Mouse (Mus musculus) heart, embryonic 14.5 days (tissue): ENCODE data around the gene Gpm6a. TPM values are rescaled to one million over a fixed set of nuclear protein-coding genes. Genes with fewer than 3 reads are reported as not detected.
"Not testable (repeated sequence)": the region's sequence is repeated elsewhere in the genome, so short reads cannot be mapped to it uniquely, and the experiment has no call there.

Experiments
- ATAC-seq: fragments of 200-750 bp; cut with Nextera tagmentation; 2 replicates; pipeline ENCODE4 v1.8.0; 2017; ENCODE audit warnings: low read depth, moderate TSS enrichment; ENCODE audit not compliant: insufficient number of reproducible peaks, insufficient read depth, low FRiP score
- H3K27ac ChIP-seq, 2 experiments: fragments of 200-500 bp in 1 of 2; fragments of 300-500 bp in 1 of 2; sonication (generic) in 1 of 2; replicated peaks in 1 of 2; 2 replicates each; pipeline ENCODE4 v1.5.1; 2012 to 2014; ENCODE audit warnings: low read depth in 2 of 2, low read length in 2 of 2, control low read depth in 1 of 2, mild to moderate bottlenecking in 1 of 2, mixed read lengths in 1 of 2; ENCODE audit not compliant: control insufficient read depth in 1 of 2, insufficient read depth in 1 of 2
- H3K27me3 ChIP-seq: fragments of 300-500 bp; sonication (generic); 2 replicates; pipeline ENCODE4 v1.6.1; 2014; ENCODE audit warnings: mild to moderate bottlenecking, low read length, control low read depth; ENCODE audit not compliant: control insufficient read depth, insufficient read depth
- H3K36me3 ChIP-seq: fragments of 300-500 bp; sonication (generic); 2 replicates; pipeline ENCODE4 v1.6.1; 2014; ENCODE audit warnings: mild to moderate bottlenecking, control low read depth, low read length, mixed read lengths; ENCODE audit not compliant: control insufficient read depth, insufficient read depth
- H3K4me1 ChIP-seq, 2 experiments: fragments of 200-500 bp in 1 of 2; fragments of 300-500 bp in 1 of 2; sonication (generic) in 1 of 2; 2 replicates each; pipeline ENCODE4 v1.6.1; 2012 to 2014; ENCODE audit warnings: low read length in 2 of 2, control low read depth in 1 of 2, mixed read lengths in 1 of 2; ENCODE audit not compliant: control insufficient read depth in 2 of 2, insufficient read depth in 2 of 2
- H3K4me2 ChIP-seq: fragments of 300-500 bp; sonication (generic); 2 replicates; pipeline ENCODE4 v1.6.1; 2014; ENCODE audit warnings: mild to moderate bottlenecking, low read length
- H3K4me3 ChIP-seq, 2 experiments: fragments of 200-500 bp in 1 of 2; fragments of 300-500 bp in 1 of 2; sonication (generic) in 1 of 2; 2 replicates each; pipeline ENCODE4 v1.5.1; 2012 to 2014; ENCODE audit warnings: low read length in 2 of 2, mild to moderate bottlenecking in 2 of 2, control low read depth in 1 of 2, low read depth in 1 of 2, moderate library complexity in 1 of 2; ENCODE audit not compliant: control insufficient read depth in 1 of 2, insufficient read depth in 1 of 2
- H3K9ac ChIP-seq: fragments of 300-500 bp; sonication (generic); 2 replicates; pipeline ENCODE4 v1.6.1; 2014; ENCODE audit warnings: mild to moderate bottlenecking, low read length
- H3K9me3 ChIP-seq: fragments of 300-500 bp; sonication (generic); 2 replicates; pipeline ENCODE4 v1.6.1; 2016; ENCODE audit warnings: low read length, control low read depth; ENCODE audit not compliant: control insufficient read depth
- WGBS: fragments of 180-500 bp; shearing (Covaris S2); extraction: QIAGEN DNeasy Blood & Tissue Kit; methylation state at CpG from one replicate; pipeline ENCODE4 v1.1.7; 2014; 5-methylcytosine and 5-hydroxymethylcytosine counted together
- polyA plus RNA-seq: library from polyadenylated mRNA; unstranded; fragments of >200 nt; fragmentation: Nextera tagmentation; extraction: Ambion mirVana; gene quantifications from 2 replicates; pipeline ENCODE4 v1.2.1, GENCODE M21; 2014

Gene Gpm6a
- polyA plus RNA-seq, 1 experiment from 2014 or later = 24.8 TPM

DNA sequence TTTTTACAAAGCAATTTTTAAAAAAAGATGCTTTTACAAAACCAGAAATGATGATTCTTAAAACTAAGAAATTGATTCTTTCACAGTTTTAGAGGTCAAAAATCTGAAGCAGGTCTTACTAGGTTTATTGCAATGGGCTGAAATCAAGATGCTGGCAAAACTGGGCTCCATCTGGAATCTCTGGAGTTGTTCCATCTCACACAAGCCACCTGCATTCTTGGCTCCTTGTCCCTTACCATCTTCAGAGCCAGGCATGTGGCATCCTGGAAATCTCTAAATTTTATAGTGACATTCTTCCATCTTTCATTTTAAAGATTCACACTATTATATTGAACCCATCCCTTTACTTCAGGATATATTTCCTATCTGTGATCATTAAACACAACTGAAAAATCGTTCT is 88.3 kb downstream of the Gpm6a start:
- ATAC-seq = no peak
- 56% methylated on average over 1 of the region's 1 CpGs for WGBS

GRCm38 (mm10) chr8:55048396-55048795 is 93.8 kb downstream of the Gpm6a start:
- Histone ChIP-seq H3K27me3 (no peaks in the 10 kb centered on the region), H3K4me1 (no peaks in the 10 kb centered on the region), H3K4me3 (no peak overlapping the region), H3K36me3 (no peaks in the 10 kb centered on the region), H3K27ac (no peak overlapping the region), H3K9me3 (no peaks in the 10 kb centered on the region), H3K4me2 (no peak overlapping the region), H3K9ac (no peak overlapping the region)
- WGBS = 75% methylated on average over 3 of the region's 3 CpGs
- no peak for ATAC-seq

More for the DNA sequence above, 88.3 kb downstream of the Gpm6a start:
- no peak overlapping the region for H3K4me3 ChIP-seq
- no peaks in the 10 kb centered on the region for H3K27me3 ChIP-seq
- no peak overlapping the region for H3K27ac ChIP-seq
- no peaks in the 10 kb centered on the region for H3K9me3 ChIP-seq
- no peaks in the 10 kb centered on the region for H3K4me1 ChIP-seq
- no peaks in the 10 kb centered on the region for H3K36me3 ChIP-seq
- H3K9ac ChIP-seq = no peak overlapping the region
- H3K4me2 ChIP-seq = no peak overlapping the region

GRCm38 (mm10) chr8:55049979-55050378 is 95.3 kb downstream of the Gpm6a start:
- no peak for ATAC-seq
- no peaks in the 10 kb centered on the region for H3K4me1 ChIP-seq
- H3K27me3 ChIP-seq = no peaks in the 10 kb centered on the region
- no peak overlapping the region for H3K9ac ChIP-seq
- no peak overlapping the region for H3K4me3 ChIP-seq
- H3K27ac ChIP-seq = no peak overlapping the region
- WGBS = 69% methylated on average over 4 of the region's 4 CpGs
- no peaks in the 10 kb centered on the region for H3K36me3 ChIP-seq
- H3K4me2 ChIP-seq = no peak overlapping the region
- no peaks in the 10 kb centered on the region for H3K9me3 ChIP-seq

- 82% methylated on average over 2 of the region's 2 CpGs for WGBS
- H3K9me3 ChIP-seq, H3K4me3 ChIP-seq, H3K36me3 ChIP-seq, H3K4me1 ChIP-seq, H3K27ac ChIP-seq, H3K4me2 ChIP-seq, H3K9ac ChIP-seq, H3K27me3 ChIP-seq, ATAC-seq: not testable (repeated sequence)
Observed at GRCm38 (mm10) chr8:55068811-55069210, 114.2 kb downstream of the Gpm6a start.

DNA sequence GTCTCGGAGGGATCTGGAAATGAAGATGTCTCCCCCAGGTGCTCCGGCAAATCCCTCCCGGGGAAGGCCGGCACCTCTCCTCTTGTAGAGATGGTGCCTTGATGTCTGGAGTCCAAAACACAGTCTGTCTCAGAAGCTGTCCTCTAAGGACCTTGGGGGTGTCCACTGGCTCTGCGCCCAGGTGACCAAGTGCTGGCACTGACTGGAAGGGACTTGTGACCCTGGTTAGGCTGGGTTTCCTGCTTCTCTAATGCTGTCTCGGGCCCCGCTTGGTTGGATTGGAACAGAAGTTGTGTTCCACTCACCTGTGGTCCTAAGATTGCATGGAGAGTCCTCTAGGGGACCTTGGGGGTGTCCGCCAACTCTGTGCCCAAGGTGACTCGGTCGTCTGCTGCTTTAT is 118.8 kb downstream of the Gpm6a start:
- H3K36me3 ChIP-seq = no peaks in the 10 kb centered on the region
- H3K27me3 ChIP-seq = no peaks in the 10 kb centered on the region
- H3K4me2 ChIP-seq = no peak overlapping the region
- WGBS = 86% methylated on average over 10 of the region's 10 CpGs
- no peak overlapping the region for H3K4me3 ChIP-seq
- H3K9ac ChIP-seq = no peak overlapping the region
- H3K27ac ChIP-seq = no peak overlapping the region
- ATAC-seq = no peak
- no peaks in the 10 kb centered on the region for H3K9me3 ChIP-seq
- no peaks in the 10 kb centered on the region for H3K4me1 ChIP-seq

DNA sequence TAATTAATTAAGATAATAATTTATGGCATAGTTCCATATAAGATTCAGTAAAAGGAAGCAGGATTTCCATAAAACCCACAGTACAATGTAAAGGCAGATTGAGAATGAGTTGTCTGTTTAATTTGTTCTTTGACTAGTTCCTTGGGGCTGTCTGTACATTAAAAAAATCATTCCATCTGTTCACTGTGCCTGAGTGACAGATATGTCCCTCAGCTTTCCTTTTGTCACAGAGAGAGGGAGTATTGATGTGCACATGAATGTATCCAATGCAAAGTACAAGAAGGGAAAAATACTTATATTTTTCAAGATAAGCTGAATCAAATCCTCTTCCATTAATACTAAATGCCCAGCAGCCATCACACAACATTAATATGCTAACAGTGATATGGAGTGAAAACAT is 147.6 kb downstream of the Gpm6a start:
- no peak overlapping the region for H3K9ac ChIP-seq
- H3K4me3 ChIP-seq = no peak overlapping the region
- no peaks in the 10 kb centered on the region for H3K27me3 ChIP-seq
- ATAC-seq = no peak
- H3K4me2 ChIP-seq = no peak overlapping the region
- no peaks in the 10 kb centered on the region for H3K36me3 ChIP-seq
- no peaks in the 10 kb centered on the region for H3K9me3 ChIP-seq
- H3K27ac ChIP-seq = no peak overlapping the region
- H3K4me1 ChIP-seq = no peaks in the 10 kb centered on the region

- Histone ChIP-seq H3K4me1 (no peaks in the 10 kb centered on the region), H3K4me2 (no peak overlapping the region), H3K9me3 (no peaks in the 10 kb centered on the region), H3K36me3 (no peaks in the 10 kb centered on the region), H3K27ac (no peak overlapping the region), H3K27me3 (no peaks in the 10 kb centered on the region), H3K4me3 (no peak overlapping the region), H3K9ac (no peak overlapping the region)
- ATAC-seq = no peak
- 60% methylated on average over 2 of the region's 2 CpGs for WGBS
Observed at GRCm38 (mm10) chr8:55103065-55103464, 148.4 kb downstream of the Gpm6a start.

DNA sequence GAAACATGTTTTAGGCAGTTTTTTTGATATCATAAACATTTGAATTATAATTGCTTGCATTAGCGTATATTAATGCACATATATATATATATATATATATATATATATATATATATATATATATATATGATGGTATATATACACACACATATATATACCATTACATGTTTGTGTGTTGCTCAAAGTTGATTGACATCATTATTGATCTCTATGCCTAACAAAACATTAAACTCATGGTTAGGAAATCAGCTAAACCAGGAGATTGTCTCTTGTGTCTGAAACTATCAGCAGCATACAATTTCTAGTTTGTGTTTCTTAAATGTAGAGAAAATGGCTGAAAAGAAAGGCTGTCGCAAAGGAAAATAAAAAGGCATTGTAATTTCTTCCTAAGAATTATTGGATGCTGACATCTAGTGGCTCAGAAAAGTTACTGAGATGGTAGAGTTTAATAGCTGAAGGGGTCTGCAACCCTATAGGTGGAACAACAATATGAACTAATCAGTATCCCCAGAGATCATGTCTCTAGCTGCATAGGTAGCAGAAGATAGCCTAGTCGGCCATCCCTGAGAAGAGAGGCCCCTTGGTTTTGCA is 149.3 kb downstream of the Gpm6a start:
- Histone ChIP-seq H3K36me3 (no peaks in the 10 kb centered on the region), H3K27me3 (no peaks in the 10 kb centered on the region), H3K4me3 (no peak overlapping the region), H3K9me3 (no peaks in the 10 kb centered on the region), H3K27ac (no peak overlapping the region), H3K4me2 (no peak overlapping the region), H3K9ac (no peak overlapping the region), H3K4me1 (no peaks in the 10 kb centered on the region)
- no peak for ATAC-seq
- WGBS = 43% methylated on average over 3 of the region's 3 CpGs
